Mouse (Mus musculus): ENCODE data around the gene Eif2ak4. TPM values are rescaled to one million over a fixed set of nuclear protein-coding genes. Genes with fewer than 3 reads are reported as not detected.

Eif2ak4 gene
- polyA plus RNA-seq, 1 experiment from 2014 or later, result 10.2 TPM

DNA sequence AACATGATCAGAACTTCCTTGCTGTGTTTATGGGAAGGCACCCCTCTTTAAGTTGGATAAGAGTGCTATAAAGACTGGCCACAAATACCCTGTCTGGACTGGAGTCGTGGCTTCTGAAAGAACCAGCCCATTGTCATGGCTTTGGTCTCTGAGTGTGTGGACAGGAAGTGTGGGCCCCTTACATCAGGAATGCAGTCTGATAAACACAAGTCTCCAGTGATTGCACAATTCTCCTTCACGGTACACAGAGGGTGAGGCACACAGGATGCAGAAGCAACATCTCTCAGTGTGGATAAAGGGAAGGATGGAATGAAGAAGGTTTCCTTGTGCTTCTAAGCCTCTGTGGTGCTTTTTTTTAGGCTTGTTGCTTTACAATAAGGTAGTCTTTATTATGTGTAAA, 133.8 kb downstream of the Eif2ak4 start:
- H3K4me2 ChIP-seq (replicated peaks), result no peak overlapping the region
- H3K36me3 ChIP-seq, result no peaks in the 10 kb centered on the region
- no peak overlapping the region for H3K4me3 ChIP-seq (replicated peaks)
- 1% methylated on average over 2 of the region's 2 CpGs for WGBS
- no peaks in the 10 kb centered on the region for H3K27me3 ChIP-seq (replicated peaks)
- H3K27ac ChIP-seq, result peak overlapping the region; percentile 34
- H3K4me1 ChIP-seq (replicated peaks), result peaks cover 25% of the 10 kb centered on the region
- H3K9ac ChIP-seq, result no peak overlapping the region
- H3K9me3 ChIP-seq, result no peaks in the 10 kb centered on the region
- ATAC-seq, result peak; percentile 85

DNA sequence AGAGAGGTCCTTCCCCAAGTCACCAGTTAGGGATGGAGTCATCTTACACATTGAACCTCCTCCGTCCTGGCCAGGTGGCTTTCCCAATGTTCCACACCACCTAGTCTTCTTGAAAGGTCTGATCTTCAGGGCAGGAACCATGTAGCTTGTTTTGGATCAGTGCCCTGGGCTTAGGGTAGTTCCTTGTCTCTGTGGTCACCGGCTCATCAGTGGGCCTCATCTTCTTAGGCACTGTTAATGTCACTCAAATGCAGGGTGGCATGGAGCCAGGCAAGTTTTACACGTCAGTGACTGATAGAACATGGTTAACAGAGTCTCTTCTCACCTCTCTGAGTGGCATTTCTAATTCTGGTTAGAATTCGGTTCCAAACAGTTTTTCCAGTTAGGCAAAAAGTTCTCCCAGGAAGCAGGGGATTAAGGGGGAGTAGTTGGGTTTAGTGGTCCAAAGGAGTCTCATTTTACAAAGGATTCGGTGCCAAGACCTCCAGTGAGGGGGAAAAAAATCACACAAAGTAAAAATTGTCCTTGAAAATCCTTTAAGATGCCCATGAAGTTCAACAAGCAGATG, 134.8 kb downstream of the Eif2ak4 start:
- 69% methylated on average over 5 of the region's 5 CpGs for WGBS
- no peak overlapping the region for H3K27ac ChIP-seq

DNA sequence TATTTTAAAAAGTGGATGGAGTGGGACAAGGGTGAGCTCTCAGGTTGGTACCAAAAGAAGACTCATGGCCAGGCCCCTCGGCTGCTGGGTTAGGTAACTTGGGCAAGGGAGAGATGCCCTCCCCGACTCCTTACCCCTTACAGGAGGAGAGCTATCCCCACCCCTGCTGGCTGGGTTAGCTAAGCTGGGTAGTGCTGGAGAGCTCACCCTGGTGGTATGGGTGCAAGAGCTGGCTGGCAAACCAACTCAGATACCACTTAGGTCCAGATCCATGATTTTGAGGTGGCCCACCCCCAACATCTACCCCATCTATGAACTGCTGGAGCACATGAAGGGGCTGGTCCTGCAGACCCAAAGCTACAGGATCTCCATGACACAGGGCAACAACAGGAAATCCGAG, 136.4 kb downstream of the Eif2ak4 start:
- H3K27me3 ChIP-seq (replicated peaks), result no peaks in the 10 kb centered on the region
- no peak overlapping the region for H3K4me2 ChIP-seq (replicated peaks)
- ATAC-seq, result no peak
- no peak overlapping the region for H3K27ac ChIP-seq
- H3K4me1 ChIP-seq (replicated peaks), result peaks cover 27% of the 10 kb centered on the region
- H3K4me3 ChIP-seq (replicated peaks), result no peak overlapping the region
- no peak overlapping the region for H3K9ac ChIP-seq
- 81% methylated on average over 3 of the region's 3 CpGs for WGBS
- H3K9me3 ChIP-seq, result no peaks in the 10 kb centered on the region
- H3K36me3 ChIP-seq, result no peaks in the 10 kb centered on the region

More for the DNA sequence above, 134.8 kb downstream of the Eif2ak4 start:
- no peak overlapping the region for H3K4me2 ChIP-seq (replicated peaks)
- no peak for ATAC-seq
- no peaks in the 10 kb centered on the region for H3K36me3 ChIP-seq
- no peak overlapping the region for H3K9ac ChIP-seq
- H3K9me3 ChIP-seq, result no peaks in the 10 kb centered on the region
- no peaks in the 10 kb centered on the region for H3K27me3 ChIP-seq (replicated peaks)
- peaks cover 25% of the 10 kb centered on the region for H3K4me1 ChIP-seq (replicated peaks)
- H3K4me3 ChIP-seq (replicated peaks), result no peak overlapping the region

Other genes starting within 250 kb of the Eif2ak4 start
- 0.14 and 0.19 TPM in 2 replicates for gene Fsip1, start 131.7 kb upstream of the Eif2ak4 start, polyA plus RNA-seq (2015; fragmentation: Nextera tagmentation; extraction: Ambion mirVana)
- gene Gpr176, start 15.2 kb upstream of the Eif2ak4 start, polyA plus RNA-seq (2015; fragmentation: Nextera tagmentation; extraction: Ambion mirVana), result 0.39 and 0.44 TPM in 2 replicates
- gene Srp14, start 91.1 kb downstream of the Eif2ak4 start, polyA plus RNA-seq (2015; fragmentation: Nextera tagmentation; extraction: Ambion mirVana), result 196 and 209 TPM in 2 replicates
- gene Bmf, start 161.1 kb downstream of the Eif2ak4 start, polyA plus RNA-seq (2015; fragmentation: Nextera tagmentation; extraction: Ambion mirVana), result 2.8 and 3.0 TPM in 2 replicates
- gene Bub1b, start 209.6 kb downstream of the Eif2ak4 start, polyA plus RNA-seq (2015; fragmentation: Nextera tagmentation; extraction: Ambion mirVana), result 67.9 and 71.5 TPM in 2 replicates